Mouse (Mus musculus): ENCODE data around the gene Pex26. TPM values are rescaled to one million over a fixed set of nuclear protein-coding genes. Genes with fewer than 3 reads are reported as not detected.

Pex26 gene
- total and polyA plus RNA-seq, 3 experiments = 2.8 to 3.3 (median 3.2) TPM

DNA sequence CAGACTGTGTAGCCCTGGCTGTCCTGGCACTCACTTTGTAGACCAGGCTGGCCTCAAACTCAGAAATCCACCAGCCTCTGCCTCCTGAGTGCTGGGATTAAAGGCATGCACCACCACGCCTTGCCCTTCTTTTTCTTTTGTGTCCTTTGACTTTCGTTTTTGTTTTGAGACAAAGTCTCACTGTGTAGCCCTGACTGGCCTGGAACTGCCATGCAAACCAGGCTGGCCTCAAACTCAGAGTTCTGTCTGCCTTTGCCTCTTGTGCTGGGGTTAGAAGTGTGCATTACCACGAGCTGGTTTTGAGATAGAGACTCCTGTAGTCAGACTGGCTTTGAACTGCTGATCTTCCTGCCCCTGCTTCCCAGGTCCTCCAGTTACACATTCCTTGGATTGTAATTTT lies 49.2 kb upstream of the Pex26 start:
- no peaks in the 10 kb centered on the region for H3K79me2 ChIP-seq (replicated peaks; ENCODE audit: control insufficient read depth, extremely low read depth, insufficient read depth, poor library complexity, severe bottlenecking)
- dilution Hi-C loops (cut with MboI; ENCODE audit: extremely low pct_ligation_motif_present, extremely low pct_unique_long_range_greater_than_20kb, low sequenced_read_pairs) (no loop called here), in situ Hi-C loops (cut with MboI; ENCODE audit: low pct_ligation_motif_present, low pct_unique_long_range_greater_than_20kb, low sequenced_read_pairs) (loop anchor here (5.0 kb wide), 2 partner anchors 43 to 162 kb away; no protein-coding TSS in a partner anchor)
- DNase-seq (ENCODE audit: extremely low read depth) = peak; percentile 45
- peaks cover 2% of the 10 kb centered on the region for H3K27me3 ChIP-seq (replicated peaks)
- peaks cover 4 to 62% of the 10 kb centered on the region in 2 experiments; a peak in 3 of 4 replicates for H3K4me1 ChIP-seq (ENCODE audit: control insufficient read depth in 1 of 2, insufficient read depth in 2 of 2)
- H3K27ac ChIP-seq (ENCODE audit: insufficient read depth, low read depth) = peak overlapping the region; percentile 34
- H3K9ac ChIP-seq (ENCODE audit: insufficient read depth, low read depth) = no peak overlapping the region
- H3K4me3 ChIP-seq (replicated peaks in 1 of 3; ENCODE audit: low read depth in 2 of 3, low read length in 2 of 3, poor library complexity in 1 of 3) = no peak overlapping the region
- peak overlapping the region; percentile 61 for H3K4me2 ChIP-seq (ENCODE audit: insufficient read depth, low read depth, poor library complexity, severe bottlenecking)
- no peaks in the 10 kb centered on the region for H3K9me3 ChIP-seq (replicated peaks; ENCODE audit: low read length)
- H3K36me3 ChIP-seq (replicated peaks in 1 of 2; ENCODE audit: control insufficient read depth in 1 of 2, insufficient read depth in 1 of 2, low read length in 1 of 2) = no peaks in the 10 kb centered on the region
- no peak for TF ChIP-seq ZMIZ1 (IDR thresholded peaks at IDR 0.05; ENCODE audit: low read depth, low read length)
- no peak for TF ChIP-seq POLR2AphosphoS2 (IDR thresholded peaks at IDR 0.05; ENCODE audit: low read depth, low read length)
- TF ChIP-seq BHLHE40 (IDR thresholded peaks at IDR 0.05; ENCODE audit: low read depth, low read length) = peak; percentile 36; the same call in 1 of the 2 replicates
- no peak for TF ChIP-seq MEF2A (IDR thresholded peaks at IDR 0.05; ENCODE audit: borderline replicate concordance, low read depth, low read length)
- no peak for TF ChIP-seq JUN (IDR thresholded peaks at IDR 0.05; ENCODE audit: insufficient read depth, low read depth, low read length)
- TF ChIP-seq NRF1 (IDR thresholded peaks at IDR 0.05; ENCODE audit: low read depth, low read length) = no peak
- 0 out of 2 replicates have a peak, but pooled peaks have one; percentile 56 for TF ChIP-seq CHD1 (IDR thresholded peaks at IDR 0.05; ENCODE audit: low read depth, low read length)
- peak; percentile 35 for TF ChIP-seq MAX (IDR thresholded peaks at IDR 0.05; ENCODE audit: low read length)
- no peak for TF ChIP-seq RCOR1 (conservative IDR thresholded peaks at IDR 0.05; ENCODE audit: low read depth, low read length)
- peak; percentile 54; the same call in 1 of the 2 replicates for TF ChIP-seq MXI1 (IDR thresholded peaks at IDR 0.05; ENCODE audit: low read depth, low read length)
- peak; percentile 67 for TF ChIP-seq IRF4 (IDR thresholded peaks at IDR 0.05; ENCODE audit: low read depth, low read length)
- TF ChIP-seq MAFK (IDR thresholded peaks at IDR 0.05; ENCODE audit: insufficient replicate concordance, low read length) = no peak
- TF ChIP-seq ETS1 (conservative IDR thresholded peaks at IDR 0.05; ENCODE audit: low read depth, low read length) = 0 out of 2 replicates have a peak, but pooled peaks have one; percentile 20

DNA sequence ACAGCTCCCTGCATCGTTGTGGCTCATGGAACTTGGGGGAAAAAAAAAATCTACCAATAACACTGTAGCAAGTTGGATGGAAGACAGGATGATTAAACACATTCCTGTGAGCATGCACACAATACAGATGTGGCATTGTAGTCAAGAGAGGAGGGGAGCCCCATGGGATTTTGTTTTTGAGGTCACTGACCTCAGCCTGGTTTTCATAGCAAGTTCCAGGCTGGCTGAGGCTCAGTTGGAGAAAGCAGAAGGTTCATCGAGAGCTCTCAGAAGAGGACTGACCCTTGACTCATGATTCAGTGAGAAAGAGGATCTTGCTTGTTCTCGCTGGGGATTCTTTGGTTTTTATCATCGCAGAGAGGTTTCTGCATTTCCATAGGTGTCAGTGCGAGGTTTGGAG lies 48.6 kb upstream of the Pex26 start:
- in situ Hi-C loops (cut with MboI; ENCODE audit: low pct_ligation_motif_present, low pct_unique_long_range_greater_than_20kb, low sequenced_read_pairs) = loop anchor here (5.0 kb wide), 2 partner anchors 42 to 163 kb away; no protein-coding TSS in a partner anchor
- TF ChIP-seq EP300 (IDR thresholded peaks at IDR 0.05; ENCODE audit: low read length) = no peak
- no peak for TF ChIP-seq MXI1 (IDR thresholded peaks at IDR 0.05; ENCODE audit: low read depth, low read length)
- TF ChIP-seq UBTF (IDR thresholded peaks at IDR 0.05; ENCODE audit: low read depth, low read length) = no peak
- TF ChIP-seq ZNF384 (IDR thresholded peaks at IDR 0.05; ENCODE audit: low read depth, low read length) = 0 out of 2 replicates have a peak, but pooled peaks have one; percentile 26
- TF ChIP-seq CHD2 (IDR thresholded peaks at IDR 0.05; ENCODE audit: low read length) = no peak
- TF ChIP-seq CHD1 (IDR thresholded peaks at IDR 0.05; ENCODE audit: low read depth, low read length) = no peak
- H3K4me1 ChIP-seq (ENCODE audit: control insufficient read depth in 1 of 2, insufficient read depth in 2 of 2) = peaks cover 4 to 63% of the 10 kb centered on the region in 2 experiments; a peak in 3 of 4 replicates

More for the DNA sequence above, 48.6 kb upstream of the Pex26 start:
- no peaks in the 10 kb centered on the region for H3K36me3 ChIP-seq (replicated peaks in 1 of 2; ENCODE audit: control insufficient read depth in 1 of 2, insufficient read depth in 1 of 2, low read length in 1 of 2)
- no peaks in the 10 kb centered on the region for H3K9me3 ChIP-seq (replicated peaks; ENCODE audit: low read length)
- dilution Hi-C loops (cut with MboI; ENCODE audit: extremely low pct_ligation_motif_present, extremely low pct_unique_long_range_greater_than_20kb, low sequenced_read_pairs) = no loop called here
- H3K9ac ChIP-seq (ENCODE audit: insufficient read depth, low read depth) = no peak overlapping the region
- peak; percentile 61 for DNase-seq (ENCODE audit: extremely low read depth)
- H3K27ac ChIP-seq (ENCODE audit: insufficient read depth, low read depth) = no peak overlapping the region; the same call in 1 of the 2 replicates
- H3K4me2 ChIP-seq (ENCODE audit: insufficient read depth, low read depth, poor library complexity, severe bottlenecking) = peak overlapping the region; percentile 61
- no peak overlapping the region for H3K4me3 ChIP-seq (replicated peaks in 1 of 3; ENCODE audit: low read depth in 2 of 3, low read length in 2 of 3, poor library complexity in 1 of 3)
- no peaks in the 10 kb centered on the region for H3K79me2 ChIP-seq (replicated peaks; ENCODE audit: control insufficient read depth, extremely low read depth, insufficient read depth, poor library complexity, severe bottlenecking)
- peaks cover 2% of the 10 kb centered on the region for H3K27me3 ChIP-seq (replicated peaks)
